Mouse (Mus musculus): ENCODE results near the gene C1qtnf6. TPM values are rescaled to one million over a fixed set of nuclear protein-coding genes. Genes with fewer than 3 reads are reported as not detected.

The C1qtnf6 gene
- polyA plus RNA-seq (2014; fragmentation: Illumina TruSeq; extraction: RNeasy Lipid Tissue Mini Kit (QIAGEN cat#74804); ENCODE audit: low read depth, low replicate concordance), result 0.26 TPM

DNA sequence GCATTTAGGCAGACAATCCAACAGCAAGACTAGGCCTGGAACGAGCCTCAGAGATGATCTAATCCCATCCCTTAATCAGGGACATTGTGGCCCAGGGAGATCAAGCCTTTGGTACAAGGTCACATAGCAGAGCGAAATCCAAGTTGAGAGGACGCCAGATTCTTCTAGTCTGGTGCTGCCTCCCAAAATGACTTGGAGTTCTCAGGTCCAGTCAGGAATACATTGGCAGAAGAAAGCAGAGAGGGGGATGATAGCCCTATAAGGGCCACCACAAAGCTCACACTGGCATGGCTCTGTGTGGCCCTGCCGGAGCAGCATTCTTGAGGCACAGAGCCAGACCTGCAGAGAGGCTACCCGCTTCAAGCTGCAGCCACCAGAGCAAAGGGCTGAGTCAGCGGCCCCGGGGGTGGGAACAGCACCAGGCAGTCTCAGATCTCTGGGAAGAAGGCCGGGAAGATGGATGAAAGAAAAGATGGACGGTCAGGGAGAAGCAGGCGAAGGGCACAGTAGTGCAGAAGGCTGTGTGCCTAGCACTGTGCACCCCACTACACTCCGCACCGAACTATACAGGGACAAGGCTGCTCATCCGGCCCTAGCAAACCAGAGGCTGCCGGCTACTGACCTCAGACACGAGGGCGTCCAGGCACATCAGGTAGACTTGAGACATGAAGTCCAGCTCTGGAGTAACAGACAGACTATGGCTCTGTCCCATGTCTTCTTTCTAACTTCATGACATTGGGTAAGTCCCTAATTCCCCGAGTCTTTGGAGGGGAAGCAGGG is at the start of gene C1qtnf6:
Gene C1qtnf6 (minus strand): TSS at position 746 of the 780 bp plus-strand sequence.

DNA sequence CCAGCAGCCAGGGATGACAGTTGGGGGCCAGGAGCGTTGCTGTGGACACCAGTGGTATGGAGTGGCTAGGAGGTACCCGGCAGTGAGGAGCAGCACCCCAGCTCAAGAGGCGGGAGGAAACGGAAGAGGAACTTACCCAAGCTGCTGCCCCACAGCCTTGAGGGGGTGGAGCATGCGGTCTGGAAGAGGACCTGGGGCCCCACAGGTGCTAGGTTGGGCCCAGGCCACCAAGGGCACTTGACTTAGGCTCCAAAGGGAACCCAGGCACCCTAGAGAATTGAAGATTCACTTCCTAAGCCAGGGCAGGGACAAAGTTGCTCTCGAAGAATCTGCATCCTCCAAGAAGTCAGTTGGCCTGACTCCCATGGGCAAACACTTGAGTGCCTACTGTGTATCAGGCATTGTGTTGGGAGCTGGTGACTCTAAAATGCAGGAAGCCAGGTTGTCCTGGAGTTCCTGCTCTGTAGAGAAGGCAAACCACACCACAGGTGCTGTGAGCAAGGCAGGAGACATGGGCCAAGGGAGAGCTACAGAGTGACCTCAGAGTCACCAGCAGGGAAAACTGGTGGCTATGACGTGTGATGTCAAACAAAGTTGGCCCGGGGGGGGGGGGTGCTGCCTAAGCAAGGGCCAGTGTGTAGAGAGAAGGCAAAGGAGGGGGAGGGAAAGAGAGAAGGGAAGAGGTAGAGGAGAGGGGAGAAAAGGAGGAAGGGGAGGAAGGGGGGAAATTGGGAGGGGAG is 41.6 kb upstream of the C1qtnf6 start, which contains the start of gene Rac2:
Gene Rac2 (minus strand): TSS at position 126 of the 740 bp plus-strand sequence.

DNA sequence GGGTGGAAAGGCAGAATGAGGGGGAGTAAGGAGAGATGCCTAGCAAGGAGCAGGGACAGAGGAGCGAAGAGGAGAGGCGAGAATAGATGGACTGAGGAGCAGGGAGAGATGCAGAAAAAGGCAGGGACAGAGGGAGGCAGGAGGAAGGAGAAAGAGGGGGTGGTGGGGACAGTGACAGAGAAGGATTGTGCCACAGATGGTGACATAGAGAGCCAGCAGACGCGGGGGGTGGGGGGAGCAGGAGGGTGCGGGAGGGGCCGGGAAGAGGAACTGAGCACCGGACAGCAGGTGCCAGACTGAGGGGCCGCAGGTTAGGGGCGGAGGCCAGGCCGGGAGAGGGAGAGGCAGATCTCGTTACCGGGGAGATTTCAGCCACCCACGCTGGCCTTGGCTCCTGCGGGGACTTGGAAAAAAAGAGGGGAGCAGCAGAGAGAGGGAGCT is 13.4 kb upstream of the C1qtnf6 start, which contains the start of gene Sstr3:
Gene Sstr3 (minus strand): TSS at position 125 of the 441 bp plus-strand sequence.

DNA sequence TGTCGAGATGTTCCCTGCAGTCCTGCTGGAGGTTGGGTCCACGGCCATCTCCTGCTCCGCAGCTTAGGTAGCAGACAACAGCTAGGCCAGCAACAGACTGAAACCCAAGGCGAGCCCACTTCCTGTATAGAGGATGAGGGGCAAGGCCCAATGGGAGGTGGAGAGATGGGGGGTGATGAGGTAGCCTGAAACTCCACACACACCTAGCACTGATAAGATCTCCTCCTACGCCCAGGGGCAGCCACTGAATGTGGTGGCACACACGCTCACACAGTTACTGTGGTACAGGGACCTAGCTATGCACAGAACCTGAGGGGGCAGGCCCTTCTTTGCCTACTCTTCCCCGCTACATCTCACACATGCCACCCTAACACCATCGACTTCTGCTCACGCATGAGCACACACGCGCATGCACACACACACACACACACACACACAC is 36.2 kb downstream of the C1qtnf6 start, which contains the start of gene Il2rb:
Gene Il2rb (minus strand): TSS at position 304 of the 439 bp plus-strand sequence.

Other genes starting within 250 kb of the C1qtnf6 start
- gene Csf2rb2, start 225.7 kb downstream of the C1qtnf6 start, polyA plus RNA-seq (2014; fragmentation: Illumina TruSeq; extraction: RNeasy Lipid Tissue Mini Kit (QIAGEN cat#74804); ENCODE audit: low read depth, low replicate concordance), result 0.42 TPM
- 1.1 TPM for gene Csf2rb, start 205.7 kb downstream of the C1qtnf6 start, polyA plus RNA-seq (2014; fragmentation: Illumina TruSeq; extraction: RNeasy Lipid Tissue Mini Kit (QIAGEN cat#74804); ENCODE audit: low read depth, low replicate concordance)
- not detected for gene Tex33, start 135.5 kb downstream of the C1qtnf6 start, polyA plus RNA-seq (2014; fragmentation: Illumina TruSeq; extraction: RNeasy Lipid Tissue Mini Kit (QIAGEN cat#74804); ENCODE audit: low read depth, low replicate concordance)
- gene Tst, start 125.5 kb downstream of the C1qtnf6 start, polyA plus RNA-seq (2014; fragmentation: Illumina TruSeq; extraction: RNeasy Lipid Tissue Mini Kit (QIAGEN cat#74804); ENCODE audit: low read depth, low replicate concordance), result 15.5 TPM
- gene Mpst, start 125.0 kb downstream of the C1qtnf6 start, polyA plus RNA-seq (2014; fragmentation: Illumina TruSeq; extraction: RNeasy Lipid Tissue Mini Kit (QIAGEN cat#74804); ENCODE audit: low read depth, low replicate concordance), result 9.0 TPM
- gene Kctd17, start 102.9 kb downstream of the C1qtnf6 start, polyA plus RNA-seq (2014; fragmentation: Illumina TruSeq; extraction: RNeasy Lipid Tissue Mini Kit (QIAGEN cat#74804); ENCODE audit: low read depth, low replicate concordance), result not detected
- gene Tmprss6, start 62.8 kb downstream of the C1qtnf6 start, polyA plus RNA-seq (2014; fragmentation: Illumina TruSeq; extraction: RNeasy Lipid Tissue Mini Kit (QIAGEN cat#74804); ENCODE audit: low read depth, low replicate concordance), result 15.9 TPM
- 0.11 TPM for gene Il2rb, start 36.1 kb downstream of the C1qtnf6 start, polyA plus RNA-seq (2014; fragmentation: Illumina TruSeq; extraction: RNeasy Lipid Tissue Mini Kit (QIAGEN cat#74804); ENCODE audit: low read depth, low replicate concordance)
- gene Sstr3, start 13.3 kb upstream of the C1qtnf6 start, polyA plus RNA-seq (2014; fragmentation: Illumina TruSeq; extraction: RNeasy Lipid Tissue Mini Kit (QIAGEN cat#74804); ENCODE audit: low read depth, low replicate concordance), result not detected
- gene Rac2, start 41.4 kb upstream of the C1qtnf6 start, polyA plus RNA-seq (2014; fragmentation: Illumina TruSeq; extraction: RNeasy Lipid Tissue Mini Kit (QIAGEN cat#74804); ENCODE audit: low read depth, low replicate concordance), result 1.2 TPM
- 1.4 TPM for gene Cyth4, start 65.6 kb upstream of the C1qtnf6 start, polyA plus RNA-seq (2014; fragmentation: Illumina TruSeq; extraction: RNeasy Lipid Tissue Mini Kit (QIAGEN cat#74804); ENCODE audit: low read depth, low replicate concordance)
- gene Elfn2, start 187.4 kb upstream of the C1qtnf6 start, polyA plus RNA-seq (2014; fragmentation: Illumina TruSeq; extraction: RNeasy Lipid Tissue Mini Kit (QIAGEN cat#74804); ENCODE audit: low read depth, low replicate concordance), result not detected
- 0.34 TPM for gene Mfng, start 242.1 kb upstream of the C1qtnf6 start, polyA plus RNA-seq (2014; fragmentation: Illumina TruSeq; extraction: RNeasy Lipid Tissue Mini Kit (QIAGEN cat#74804); ENCODE audit: low read depth, low replicate concordance)